Mouse (Mus musculus): ENCODE measurements around the gene Npas3. TPM values are rescaled to one million over a fixed set of nuclear protein-coding genes. Genes with fewer than 3 reads are reported as not detected.

Npas3 gene
- polyA plus RNA-seq, 1 experiment from 2014 or later: 1.8 TPM

GRCm38 (mm10) chr12:53764143-53764542, 515.7 kb downstream of the Npas3 start:
- H3K4me3 ChIP-seq: no peak overlapping the region
- DNase-seq (ENCODE audit: low spot score): no peak
- no peaks in the 10 kb centered on the region for H3K27me3 ChIP-seq (ENCODE audit: insufficient read depth, poor library complexity, severe bottlenecking)
- no peaks in the 10 kb centered on the region for H3K36me3 ChIP-seq
- no peaks in the 10 kb centered on the region for H3K4me1 ChIP-seq
- WGBS: 71% methylated on average over 4 of the region's 4 CpGs
- no peaks in the 10 kb centered on the region for H3K9me3 ChIP-seq
- no peak overlapping the region for H3K27ac ChIP-seq

GRCm38 (mm10) chr12:53768392-53768791, 519.9 kb downstream of the Npas3 start:
- H3K9me3 ChIP-seq: no peaks in the 10 kb centered on the region
- no peaks in the 10 kb centered on the region for H3K4me1 ChIP-seq
- WGBS: 78% methylated on average over 11 of the region's 11 CpGs
- H3K27ac ChIP-seq: no peak overlapping the region
- no peaks in the 10 kb centered on the region for H3K27me3 ChIP-seq (ENCODE audit: insufficient read depth, poor library complexity, severe bottlenecking)
- no peak overlapping the region for H3K4me3 ChIP-seq
- DNase-seq (ENCODE audit: low spot score): no peak
- H3K36me3 ChIP-seq: no peaks in the 10 kb centered on the region

DNA sequence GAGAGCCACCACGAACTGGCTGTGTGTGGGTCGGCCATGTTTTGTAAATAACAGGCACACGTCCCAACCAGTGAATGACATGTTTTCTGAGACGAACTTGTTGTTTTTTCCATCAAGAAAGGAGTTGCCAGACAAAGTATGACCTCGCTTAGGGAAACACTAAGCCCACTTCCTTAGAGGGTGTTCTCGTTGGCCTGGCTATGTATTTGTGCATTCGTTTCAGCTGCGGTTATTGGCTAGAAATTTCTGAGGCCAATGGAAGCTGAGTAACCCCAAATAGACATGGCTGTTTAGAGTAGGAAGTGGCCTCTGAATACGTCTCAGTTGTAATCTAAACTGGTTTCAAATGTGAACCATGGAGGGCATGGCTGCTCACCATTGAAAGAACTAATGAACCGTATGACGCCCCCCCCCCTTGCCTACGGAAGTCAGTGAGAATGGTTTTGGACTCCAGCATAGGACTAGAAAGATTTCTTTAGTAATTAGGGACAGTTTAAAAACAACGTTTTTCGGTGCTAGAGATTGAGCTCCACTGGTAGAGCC, 523.0 kb downstream of the Npas3 start:
- WGBS: 79% methylated on average over 14 of the region's 14 CpGs
- Histone ChIP-seq H3K27ac (no peak overlapping the region), H3K9me3 (no peaks in the 10 kb centered on the region), H3K36me3 (no peaks in the 10 kb centered on the region), H3K4me1 (no peaks in the 10 kb centered on the region), H3K4me3 (no peak overlapping the region), H3K27me3 (ENCODE audit: insufficient read depth, poor library complexity, severe bottlenecking) (no peaks in the 10 kb centered on the region)
- DNase-seq (ENCODE audit: low spot score): no peak

- DNase-seq (ENCODE audit: low spot score): no peak
- Histone ChIP-seq H3K27me3 (ENCODE audit: insufficient read depth, poor library complexity, severe bottlenecking) (no peaks in the 10 kb centered on the region), H3K4me3 (no peak overlapping the region), H3K27ac (no peak overlapping the region), H3K36me3 (no peaks in the 10 kb centered on the region), H3K4me1 (no peaks in the 10 kb centered on the region), H3K9me3 (no peaks in the 10 kb centered on the region)
- 76% methylated on average over 11 of the region's 11 CpGs for WGBS
Observed at GRCm38 (mm10) chr12:53781850-53782552, 533.5 kb downstream of the Npas3 start.

DNA sequence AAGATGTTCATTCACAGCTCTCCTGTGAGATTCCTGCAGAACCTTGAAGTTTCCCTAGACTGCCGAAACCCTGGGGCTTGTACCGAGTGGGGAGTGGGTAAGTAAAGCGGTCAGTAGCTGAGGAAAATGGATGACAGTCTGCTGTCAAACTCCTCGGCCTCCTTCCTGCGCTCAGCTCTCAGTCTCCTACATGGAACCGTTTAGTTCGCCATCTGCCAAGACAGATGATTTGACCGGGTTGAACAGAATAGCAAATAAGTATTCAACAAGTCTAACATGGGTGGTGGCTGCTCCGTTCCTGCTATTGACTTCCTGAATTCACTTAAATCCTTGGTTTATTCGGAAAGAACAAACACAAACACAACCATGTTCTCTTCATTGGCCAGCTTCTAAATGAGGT, 541.0 kb downstream of the Npas3 start:
- H3K27ac ChIP-seq: no peak overlapping the region

GRCm38 (mm10) chr12:53794718-53795400, 546.4 kb downstream of the Npas3 start:
- 87% methylated on average over 6 of the region's 6 CpGs for WGBS
- no peak for DNase-seq (ENCODE audit: low spot score)
- H3K9me3 ChIP-seq: no peaks in the 10 kb centered on the region

More for the DNA sequence above, 541.0 kb downstream of the Npas3 start:
- H3K9me3 ChIP-seq: no peaks in the 10 kb centered on the region
- H3K4me3 ChIP-seq: no peak overlapping the region
- 82% methylated on average over 10 of the region's 10 CpGs for WGBS
- DNase-seq (ENCODE audit: low spot score): no peak
- H3K4me1 ChIP-seq: no peaks in the 10 kb centered on the region
- H3K36me3 ChIP-seq: no peaks in the 10 kb centered on the region
- no peaks in the 10 kb centered on the region for H3K27me3 ChIP-seq (ENCODE audit: insufficient read depth, poor library complexity, severe bottlenecking)

DNA sequence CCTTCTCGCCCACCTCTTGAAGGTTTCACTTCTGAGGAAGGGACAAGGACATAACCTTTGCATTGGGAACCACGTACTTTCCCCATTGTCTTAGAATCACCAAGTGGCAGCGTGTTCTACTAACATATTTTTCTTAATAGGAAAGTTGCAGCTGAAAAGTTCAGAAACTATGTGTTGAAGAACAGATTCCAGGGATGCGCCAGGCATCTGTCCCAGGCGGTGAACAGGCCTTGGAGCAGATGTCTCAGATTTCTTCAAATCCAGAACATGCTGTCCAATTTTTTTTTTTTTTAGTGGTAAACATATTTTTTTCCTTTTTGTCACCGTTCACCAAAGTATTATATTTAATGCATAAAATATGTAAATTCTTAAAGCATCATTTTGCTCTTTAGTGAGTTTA, 553.4 kb downstream of the Npas3 start:
- Histone ChIP-seq H3K9me3 (no peaks in the 10 kb centered on the region), H3K27me3 (ENCODE audit: insufficient read depth, poor library complexity, severe bottlenecking) (no peaks in the 10 kb centered on the region), H3K4me3 (no peak overlapping the region), H3K4me1 (no peaks in the 10 kb centered on the region), H3K36me3 (no peaks in the 10 kb centered on the region), H3K27ac (no peak overlapping the region)
- no peak for DNase-seq (ENCODE audit: low spot score)
- 71% methylated on average over 6 of the region's 6 CpGs for WGBS

More at GRCm38 (mm10) chr12:53794718-53795400, 546.4 kb downstream of the Npas3 start:
- Histone ChIP-seq H3K36me3 (no peaks in the 10 kb centered on the region), H3K27ac (no peak overlapping the region), H3K4me1 (no peaks in the 10 kb centered on the region), H3K4me3 (no peak overlapping the region), H3K27me3 (ENCODE audit: insufficient read depth, poor library complexity, severe bottlenecking) (no peaks in the 10 kb centered on the region)

- Histone ChIP-seq H3K36me3 (no peaks in the 10 kb centered on the region), H3K4me1 (no peaks in the 10 kb centered on the region), H3K27me3 (ENCODE audit: insufficient read depth, poor library complexity, severe bottlenecking) (no peaks in the 10 kb centered on the region), H3K9me3 (no peaks in the 10 kb centered on the region), H3K27ac (no peak overlapping the region), H3K4me3 (no peak overlapping the region)
- no peak for DNase-seq (ENCODE audit: low spot score)
- 72% methylated on average over 7 of the region's 7 CpGs for WGBS
Observed at GRCm38 (mm10) chr12:53802381-53802780, 553.9 kb downstream of the Npas3 start.

DNA sequence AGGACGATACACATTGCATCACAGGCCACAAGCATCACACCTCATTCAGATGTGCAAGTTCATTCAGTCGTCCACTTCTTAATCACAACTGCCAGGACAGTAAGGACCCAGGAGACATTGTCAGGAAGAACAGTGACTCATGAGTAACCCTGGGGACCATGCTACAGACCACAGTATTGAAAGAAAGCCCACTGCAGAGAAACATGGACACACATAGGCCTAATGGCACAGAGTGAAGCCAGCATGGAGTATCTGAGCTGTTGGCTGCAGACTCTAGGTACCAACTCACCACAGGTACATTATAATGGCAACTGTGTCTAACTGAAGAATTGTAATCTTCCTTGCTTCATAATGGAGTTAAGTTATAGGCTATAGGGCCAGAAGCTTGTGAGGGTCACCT, 561.6 kb downstream of the Npas3 start:
- H3K4me3 ChIP-seq: no peak overlapping the region
- peak; percentile 51 for DNase-seq (ENCODE audit: low spot score)
- H3K4me1 ChIP-seq: no peaks in the 10 kb centered on the region
- no peak overlapping the region for H3K27ac ChIP-seq
- H3K9me3 ChIP-seq: no peaks in the 10 kb centered on the region
- H3K27me3 ChIP-seq (ENCODE audit: insufficient read depth, poor library complexity, severe bottlenecking): no peaks in the 10 kb centered on the region
- WGBS: 79% methylated on average over 2 of the region's 2 CpGs
- H3K36me3 ChIP-seq: no peaks in the 10 kb centered on the region

- peak; percentile 74 for DNase-seq (ENCODE audit: low spot score)
- Histone ChIP-seq H3K27me3 (ENCODE audit: insufficient read depth, poor library complexity, severe bottlenecking) (no peaks in the 10 kb centered on the region), H3K27ac (no peak overlapping the region), H3K36me3 (no peaks in the 10 kb centered on the region), H3K4me3 (no peak overlapping the region), H3K9me3 (no peaks in the 10 kb centered on the region), H3K4me1 (no peaks in the 10 kb centered on the region)
- WGBS: 69% methylated on average over 7 of the region's 7 CpGs
Observed at GRCm38 (mm10) chr12:53814291-53814690, 565.8 kb downstream of the Npas3 start.

GRCm38 (mm10) chr12:53819982-53820381, 571.5 kb downstream of the Npas3 start:
- Histone ChIP-seq H3K27ac (no peak overlapping the region), H3K4me3 (no peak overlapping the region), H3K36me3 (no peaks in the 10 kb centered on the region), H3K9me3 (no peaks in the 10 kb centered on the region), H3K27me3 (ENCODE audit: insufficient read depth, poor library complexity, severe bottlenecking) (no peaks in the 10 kb centered on the region), H3K4me1 (no peaks in the 10 kb centered on the region)
- DNase-seq (ENCODE audit: low spot score): no peak
- WGBS: 94% methylated on average over 4 of the region's 4 CpGs

GRCm38 (mm10) chr12:53822881-53823280, 574.4 kb downstream of the Npas3 start:
- no peak overlapping the region for H3K27ac ChIP-seq
- H3K9me3 ChIP-seq: no peaks in the 10 kb centered on the region
- 78% methylated on average over 4 of the region's 4 CpGs for WGBS
- no peaks in the 10 kb centered on the region for H3K4me1 ChIP-seq
- H3K27me3 ChIP-seq (ENCODE audit: insufficient read depth, poor library complexity, severe bottlenecking): no peaks in the 10 kb centered on the region
- peak; percentile 28 for DNase-seq (ENCODE audit: low spot score)
- no peak overlapping the region for H3K4me3 ChIP-seq
- H3K36me3 ChIP-seq: no peaks in the 10 kb centered on the region

GRCm38 (mm10) chr12:53825251-53825650, 576.8 kb downstream of the Npas3 start:
- H3K27ac ChIP-seq: no peak overlapping the region
- no peaks in the 10 kb centered on the region for H3K27me3 ChIP-seq (ENCODE audit: insufficient read depth, poor library complexity, severe bottlenecking)
- DNase-seq (ENCODE audit: low spot score): peak; percentile 51
- no peaks in the 10 kb centered on the region for H3K4me1 ChIP-seq
- H3K4me3 ChIP-seq: no peak overlapping the region
- H3K9me3 ChIP-seq: no peaks in the 10 kb centered on the region
- no peaks in the 10 kb centered on the region for H3K36me3 ChIP-seq
